Mouse (Mus musculus) liver, adult 10 weeks (tissue): Measurements from ENCODE around the gene Best1. TPM values are rescaled to one million over a fixed set of nuclear protein-coding genes. Genes with fewer than 3 reads are reported as not detected.

Experiments used
- polyA plus RNA-seq: library from polyadenylated mRNA; stranded (reverse); fragments of 350-450 nt; fragmentation: Illumina TruSeq; extraction: RNeasy Lipid Tissue Mini Kit (QIAGEN cat#74804); gene quantifications from one replicate; pipeline ENCODE4 v1.2.3, GENCODE M21; 2014; ENCODE audit warnings: low read depth, low replicate concordance

Gene Best1
- polyA plus RNA-seq: not detected

GRCm38 (mm10) chr19:10001206-10001969 lies at the start of gene Best1, which contains the start of gene Rab3il1:
Gene Best1 (minus strand): TSS chr19:10001633.
Gene Rab3il1 (plus strand): TSS chr19:10001669.

GRCm38 (mm10) chr19:10041388-10042148 lies 40.1 kb upstream of the Best1 start, which contains the start of gene Fads3:
Gene Fads3 (plus strand): TSS chr19:10041569.

GRCm38 (mm10) chr19:9980258-9980657 lies 21.2 kb downstream of the Best1 start, which contains the start of gene Fth1:
Gene Fth1 (plus strand): TSS chr19:9980598.

Other genes with a start within 250 kb of the Best1 start
- gene Scgb2a2, start 154.1 kb downstream of the Best1 start, polyA plus RNA-seq: not detected
- gene Incenp, start 102.1 kb downstream of the Best1 start, polyA plus RNA-seq: 0.34 TPM
- 2,353 TPM for gene Fth1, start 21.0 kb downstream of the Best1 start, polyA plus RNA-seq
- gene Rab3il1, start within 50 bp of the Best1 start, polyA plus RNA-seq: 0.45 TPM
- gene Fads3, start 39.9 kb upstream of the Best1 start, polyA plus RNA-seq: 0.85 TPM
- gene Fads2, start 100.1 kb upstream of the Best1 start, polyA plus RNA-seq: 106 TPM
- gene Fads1, start 181.3 kb upstream of the Best1 start, polyA plus RNA-seq: 337 TPM
- gene Tmem258, start 202.4 kb upstream of the Best1 start, polyA plus RNA-seq: 24.7 TPM
- 0.90 TPM for gene Fen1, start 202.5 kb upstream of the Best1 start, polyA plus RNA-seq
- gene Myrf, start 239.1 kb upstream of the Best1 start, polyA plus RNA-seq: 3.0 TPM